In genomic region chr10:79778006-79778405, GRCm38 (mm10) we compare ENCODE assay signal across 9 mouse cellular contexts. TPM values are rescaled to one million over a fixed set of nuclear protein-coding genes. Genes with fewer than 3 reads are reported as not detected.
DNase-seq lines count a peak whose midpoint lies in the region; ATAC-seq and TF ChIP-seq lines count a peak whose summit lies in the region.
"Had no signal": no experiment of that assay in that cellular context is flagged by ENCODE, and none has a peak within 500 bp of the region (broad histone marks: within the 10 kb centered on the region; RNA-seq: fewer than 3 reads in every experiment).

No protein-coding gene starts in this region.

- WGBS in hindbrain, embryonic 10.5 days, result 22% methylated on average over 15 of the region's 15 CpGs
- 10% methylated on average over 15 of the region's 15 CpGs for WGBS in hindbrain, embryonic 13.5 days
- WGBS in heart, embryonic 13.5 days, result 6% methylated on average over 15 of the region's 15 CpGs
- WGBS in limb, embryonic 14.5 days, result 4% methylated on average over 14 of the region's 15 CpGs

- H3K27ac ChIP-seq in hindbrain, embryonic 10.5 days, result 0 out of 2 replicates have a peak overlapping the region, but pooled peaks have one; percentile 2
- no peak overlapping the region for H3K27ac ChIP-seq in hindbrain, embryonic 13.5 days
- peak overlapping the region; percentile 80 for H3K27ac ChIP-seq in heart, embryonic 13.5 days (replicated peaks)
- H3K27ac ChIP-seq in limb, embryonic 14.5 days (replicated peaks; ENCODE audit: low read depth, low read length), result no peak overlapping the region

- TF ChIP-seq POLR2A in limb, embryonic 14.5 days (IDR thresholded peaks at IDR 0.05; ENCODE audit: borderline replicate concordance, extremely low read depth, insufficient read depth, insufficient read length), result no peak

- no peak for ATAC-seq in hindbrain, embryonic 13.5 days (ENCODE audit: low FRiP score)
- peak; percentile 11; the same call in 1 of the 2 replicates for ATAC-seq in heart, embryonic 13.5 days (ENCODE audit: extremely low read depth, insufficient number of reproducible peaks, low FRiP score, low TSS enrichment)
- ATAC-seq in limb, embryonic 14.5 days (ENCODE audit: low FRiP score, low read depth), result no peak
- ATAC-seq in megakaryocyte progenitor cell, adult 5-6 weeks (replicated peaks; ENCODE audit: poor library complexity), result no peak
- ATAC-seq in monocyte, adult 5-6 weeks (replicated peaks; ENCODE audit: insufficient number of reproducible peaks, low FRiP score, low TSS enrichment, poor library complexity, severe bottlenecking), result no peak
- ATAC-seq: Patski had no signal

- H3K4me2 ChIP-seq in hindbrain, embryonic 13.5 days, result no peak overlapping the region
- H3K4me2 ChIP-seq in heart, embryonic 13.5 days, result peak overlapping the region; percentile 75
- peak overlapping the region; percentile 78 for H3K4me2 ChIP-seq in limb, embryonic 14.5 days (replicated peaks; ENCODE audit: low read depth, low read length, severe bottlenecking)

- H3K4me3 ChIP-seq in hindbrain, embryonic 10.5 days, result peak overlapping the region; percentile 52
- H3K4me3 ChIP-seq in hindbrain, embryonic 13.5 days, result no peak overlapping the region
- H3K4me3 ChIP-seq in heart, embryonic 13.5 days, result peak overlapping the region; percentile 56
- peak overlapping the region; percentile 47; the same call in 1 of the 2 replicates for H3K4me3 ChIP-seq in limb, embryonic 14.5 days (replicated peaks; ENCODE audit: low read length)

- no peak overlapping the region for H3K9ac ChIP-seq in hindbrain, embryonic 13.5 days
- H3K9ac ChIP-seq in heart, embryonic 13.5 days, result peak overlapping the region; percentile 83
- H3K9ac ChIP-seq in limb, embryonic 14.5 days (ENCODE audit: low read depth, low read length, severe bottlenecking), result no peak overlapping the region

- DNase-seq in hindbrain, embryonic 10.5 days (ENCODE audit: low spot score), result no peak
- peak; percentile 74 for DNase-seq in adrenal gland, postnatal 14 days
- peak; percentile 25 for DNase-seq in limb, embryonic 14.5 days (ENCODE audit: low spot score)
- DNase-seq in testis, postnatal 14 days (ENCODE audit: low spot score), result peak; percentile 53

- peaks cover 3% of the 10 kb centered on the region; the same call in 1 of the 2 replicates for H3K9me3 ChIP-seq in hindbrain, embryonic 10.5 days
- H3K9me3 ChIP-seq in hindbrain, embryonic 13.5 days, result no peaks in the 10 kb centered on the region
- 0 out of 2 replicates have a peak, but pooled peaks cover 6% of the 10 kb centered on the region for H3K9me3 ChIP-seq in heart, embryonic 13.5 days
- no peaks in the 10 kb centered on the region for H3K9me3 ChIP-seq in limb, embryonic 14.5 days (ENCODE audit: control insufficient read depth, low read length)

- H3K27me3 ChIP-seq in hindbrain, embryonic 10.5 days (ENCODE audit: insufficient read depth, poor library complexity, severe bottlenecking), result peaks cover 68% of the 10 kb centered on the region
- H3K27me3 ChIP-seq in hindbrain, embryonic 13.5 days, result peaks cover 70% of the 10 kb centered on the region
- peaks cover 47% of the 10 kb centered on the region for H3K27me3 ChIP-seq in heart, embryonic 13.5 days (replicated peaks)
- no peaks in the 10 kb centered on the region for H3K27me3 ChIP-seq in limb, embryonic 14.5 days (ENCODE audit: control insufficient read depth, insufficient read depth, low read length)
- H3K27me3 ChIP-seq: Patski had no signal

- no peaks in the 10 kb centered on the region for H3K36me3 ChIP-seq in hindbrain, embryonic 10.5 days
- no peaks in the 10 kb centered on the region for H3K36me3 ChIP-seq in hindbrain, embryonic 13.5 days
- H3K36me3 ChIP-seq in heart, embryonic 13.5 days, result no peaks in the 10 kb centered on the region
- H3K36me3 ChIP-seq in limb, embryonic 14.5 days (ENCODE audit: control insufficient read depth, insufficient read depth, low read length), result no peaks in the 10 kb centered on the region

- H3K4me1 ChIP-seq in hindbrain, embryonic 10.5 days (replicated peaks), result peaks cover 44% of the 10 kb centered on the region
- H3K4me1 ChIP-seq in hindbrain, embryonic 13.5 days (replicated peaks), result peaks cover 37% of the 10 kb centered on the region
- peaks cover 37% of the 10 kb centered on the region for H3K4me1 ChIP-seq in heart, embryonic 13.5 days
- peaks cover 22% of the 10 kb centered on the region for H3K4me1 ChIP-seq in limb, embryonic 14.5 days (ENCODE audit: control insufficient read depth, insufficient read depth, low read length)

RNA-seq across cellular contexts. Expression of gene Fstl3, which starts 0.9 kb away (rescaled TPM):
- polyA plus RNA-seq in hindbrain, embryonic 10.5 days (2016; fragmentation: Nextera tagmentation; extraction: Ambion mirVana), result 1.7 and 1.8 TPM in 2 replicates
- 1.3 and 1.4 TPM in 2 replicates for polyA plus RNA-seq in hindbrain, embryonic 13.5 days (2015; fragmentation: Nextera tagmentation; extraction: Ambion mirVana)
- 5.5 and 6.4 TPM in 2 replicates for total RNA-seq in adrenal gland, postnatal 14 days (2021)
- 23.8 and 27.3 TPM in 2 replicates for polyA plus RNA-seq in heart, embryonic 13.5 days (2015; fragmentation: Nextera tagmentation; extraction: Ambion mirVana)
- 11.6 and 14.7 TPM in 2 replicates for polyA plus RNA-seq in limb, embryonic 14.5 days (2012; rRNA removed)
- polyA plus RNA-seq in limb, embryonic 14.5 days (2014; fragmentation: Nextera tagmentation; extraction: Ambion mirVana), result 9.0 and 9.5 TPM in 2 replicates
- total RNA-seq in megakaryocyte progenitor cell, adult 5-6 weeks (2015), result 1.6 and 2.7 TPM in 2 replicates
- 1.3 and 3.6 TPM in 2 replicates for total RNA-seq in megakaryocyte progenitor cell, adult 5-6 weeks (2017)
- total RNA-seq in monocyte, adult 5-6 weeks (2017), result 1.3 to 3.3 TPM (median 2.0 TPM) in 3 replicates

RNA-seq across cellular contexts. Expression of gene Rnf126, which starts 11.3 kb away (rescaled TPM):
- 124 and 136 TPM in 2 replicates for polyA plus RNA-seq in hindbrain, embryonic 10.5 days (2016; fragmentation: Nextera tagmentation; extraction: Ambion mirVana)
- 87.9 and 90.7 TPM in 2 replicates for polyA plus RNA-seq in hindbrain, embryonic 13.5 days (2015; fragmentation: Nextera tagmentation; extraction: Ambion mirVana)
- 54.7 and 56.5 TPM in 2 replicates for total RNA-seq in adrenal gland, postnatal 14 days (2021)
- 61.4 and 66.3 TPM in 2 replicates for polyA plus RNA-seq in heart, embryonic 13.5 days (2015; fragmentation: Nextera tagmentation; extraction: Ambion mirVana)
- 176 and 229 TPM in 2 replicates for polyA plus RNA-seq in limb, embryonic 14.5 days (2012; rRNA removed)
- polyA plus RNA-seq in limb, embryonic 14.5 days (2014; fragmentation: Nextera tagmentation; extraction: Ambion mirVana), result 100 and 103 TPM in 2 replicates
- total RNA-seq in megakaryocyte progenitor cell, adult 5-6 weeks (2015), result 55.6 and 63.0 TPM in 2 replicates
- total RNA-seq in megakaryocyte progenitor cell, adult 5-6 weeks (2017), result 18.4 and 20.2 TPM in 2 replicates
- 3.5 to 18.0 TPM (median 8.8 TPM) in 3 replicates for total RNA-seq in monocyte, adult 5-6 weeks (2017)

RNA-seq across cellular contexts. Expression of gene Prss57, which starts 12.8 kb away (rescaled TPM):
- 0.10 TPM in 1 of 2 replicates, not detected in the other for polyA plus RNA-seq in hindbrain, embryonic 10.5 days (2016; fragmentation: Nextera tagmentation; extraction: Ambion mirVana)
- 0.18 TPM in 1 of 2 replicates, not detected in the other for polyA plus RNA-seq in hindbrain, embryonic 13.5 days (2015; fragmentation: Nextera tagmentation; extraction: Ambion mirVana)
- not detected in 2 replicates for total RNA-seq in adrenal gland, postnatal 14 days (2021)
- 0.51 TPM in 1 of 2 replicates, not detected in the other for polyA plus RNA-seq in heart, embryonic 13.5 days (2015; fragmentation: Nextera tagmentation; extraction: Ambion mirVana)
- 0.04 and 0.06 TPM in 2 replicates for polyA plus RNA-seq in limb, embryonic 14.5 days (2012; rRNA removed)
- polyA plus RNA-seq in limb, embryonic 14.5 days (2014; fragmentation: Nextera tagmentation; extraction: Ambion mirVana), result not detected in 2 replicates
- 160 and 189 TPM in 2 replicates for total RNA-seq in megakaryocyte progenitor cell, adult 5-6 weeks (2015)
- 95.1 and 100.0 TPM in 2 replicates for total RNA-seq in megakaryocyte progenitor cell, adult 5-6 weeks (2017)
- total RNA-seq in monocyte, adult 5-6 weeks (2017), result 0.21 to 2.1 TPM in 2 of 3 replicates, not detected in the other
- polyA plus RNA-seq: Patski had no signal

RNA-seq across cellular contexts. Expression of gene Palm, which starts 15.4 kb away (rescaled TPM):
- 142 and 175 TPM in 2 replicates for polyA plus RNA-seq in hindbrain, embryonic 10.5 days (2016; fragmentation: Nextera tagmentation; extraction: Ambion mirVana)
- polyA plus RNA-seq in hindbrain, embryonic 13.5 days (2015; fragmentation: Nextera tagmentation; extraction: Ambion mirVana), result 240 and 252 TPM in 2 replicates
- total RNA-seq in adrenal gland, postnatal 14 days (2021), result 77.9 and 78.3 TPM in 2 replicates
- polyA plus RNA-seq in heart, embryonic 13.5 days (2015; fragmentation: Nextera tagmentation; extraction: Ambion mirVana), result 67.1 and 69.3 TPM in 2 replicates
- 55.8 and 72.7 TPM in 2 replicates for polyA plus RNA-seq in limb, embryonic 14.5 days (2012; rRNA removed)
- 76.2 and 83.8 TPM in 2 replicates for polyA plus RNA-seq in limb, embryonic 14.5 days (2014; fragmentation: Nextera tagmentation; extraction: Ambion mirVana)
- total RNA-seq in megakaryocyte progenitor cell, adult 5-6 weeks (2015), result 65.3 and 71.4 TPM in 2 replicates
- 43.4 and 53.4 TPM in 2 replicates for total RNA-seq in megakaryocyte progenitor cell, adult 5-6 weeks (2017)
- total RNA-seq in monocyte, adult 5-6 weeks (2017), result 21.3 to 30.9 TPM (median 27.0 TPM) in 3 replicates

RNA-seq across cellular contexts. Expression of gene Fgf22, which starts 23.1 kb away (rescaled TPM):
- polyA plus RNA-seq in hindbrain, embryonic 10.5 days (2016; fragmentation: Nextera tagmentation; extraction: Ambion mirVana), result 0.12 and 0.55 TPM in 2 replicates
- 1.00 and 2.1 TPM in 2 replicates for polyA plus RNA-seq in hindbrain, embryonic 13.5 days (2015; fragmentation: Nextera tagmentation; extraction: Ambion mirVana)
- not detected in 2 replicates for total RNA-seq in adrenal gland, postnatal 14 days (2021)
- polyA plus RNA-seq in heart, embryonic 13.5 days (2015; fragmentation: Nextera tagmentation; extraction: Ambion mirVana), result 0.17 TPM in 1 of 2 replicates, not detected in the other
- 0.13 and 0.22 TPM in 2 replicates for polyA plus RNA-seq in limb, embryonic 14.5 days (2012; rRNA removed)
- polyA plus RNA-seq in limb, embryonic 14.5 days (2014; fragmentation: Nextera tagmentation; extraction: Ambion mirVana), result 0.21 and 0.80 TPM in 2 replicates
- not detected in 2 replicates for total RNA-seq in megakaryocyte progenitor cell, adult 5-6 weeks (2015)
- total RNA-seq in megakaryocyte progenitor cell, adult 5-6 weeks (2017), result not detected in 2 replicates
- not detected in 3 replicates for total RNA-seq in monocyte, adult 5-6 weeks (2017)

Comparison
In these comparisons a context has a peak if more than half of its experiments do, and no peak if none do; other contexts are left out.
1. H3K27ac ChIP-seq: peak in hindbrain, embryonic 10.5 days (single experiment) and heart, embryonic 13.5 days (single experiment); none in hindbrain, embryonic 13.5 days (single experiment) and limb, embryonic 14.5 days (single experiment).